Mouse (Mus musculus) cerebellum, adult 11-12 months (tissue): ENCODE measurements at regions not wholly inside any gene's neighbourhood (a gene's known extent, or its start where the extent isn't known, plus 50 kb on each side); places are given as distances from the start of the nearest gene placed in this dataset.

Source experiments
- DNase-seq: peaks from one replicate; pipeline ENCODE4 v3.0.0; 2022

DNA sequence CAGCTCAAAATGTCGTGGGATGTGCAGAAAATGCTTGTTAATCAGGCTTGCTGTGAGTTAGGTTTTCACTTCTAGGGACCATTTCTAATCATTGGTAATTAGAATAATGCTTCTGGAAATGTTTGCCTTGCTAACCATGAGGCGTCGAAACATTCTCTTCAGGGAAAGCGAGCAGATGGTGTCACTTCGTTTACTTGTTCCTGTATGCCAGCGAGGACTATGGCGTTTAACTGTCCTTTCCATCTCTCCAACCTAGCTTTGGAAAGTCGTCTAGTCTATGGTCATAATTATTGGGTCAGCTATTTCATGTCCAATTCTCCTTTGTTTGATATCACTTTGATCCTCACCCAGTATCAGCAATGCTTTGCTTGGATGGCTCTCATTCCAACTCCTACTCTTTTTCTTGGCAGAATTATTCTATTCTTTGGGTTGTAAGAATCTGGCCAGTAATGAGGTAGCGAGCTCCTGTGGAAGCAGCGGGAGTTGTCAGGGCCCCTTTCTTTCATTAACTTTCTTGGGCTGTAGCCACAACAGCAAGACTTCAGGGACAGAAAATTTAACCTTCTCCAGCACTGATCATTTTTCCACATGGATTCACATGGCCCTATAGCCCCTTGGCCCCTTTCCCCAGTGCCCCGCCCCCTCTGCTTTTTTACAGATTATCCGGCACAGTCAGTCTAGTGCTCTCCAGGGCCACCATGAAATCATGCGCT is 374.0 kb upstream of the Plscr5 start:
- no peak for DNase-seq

DNA sequence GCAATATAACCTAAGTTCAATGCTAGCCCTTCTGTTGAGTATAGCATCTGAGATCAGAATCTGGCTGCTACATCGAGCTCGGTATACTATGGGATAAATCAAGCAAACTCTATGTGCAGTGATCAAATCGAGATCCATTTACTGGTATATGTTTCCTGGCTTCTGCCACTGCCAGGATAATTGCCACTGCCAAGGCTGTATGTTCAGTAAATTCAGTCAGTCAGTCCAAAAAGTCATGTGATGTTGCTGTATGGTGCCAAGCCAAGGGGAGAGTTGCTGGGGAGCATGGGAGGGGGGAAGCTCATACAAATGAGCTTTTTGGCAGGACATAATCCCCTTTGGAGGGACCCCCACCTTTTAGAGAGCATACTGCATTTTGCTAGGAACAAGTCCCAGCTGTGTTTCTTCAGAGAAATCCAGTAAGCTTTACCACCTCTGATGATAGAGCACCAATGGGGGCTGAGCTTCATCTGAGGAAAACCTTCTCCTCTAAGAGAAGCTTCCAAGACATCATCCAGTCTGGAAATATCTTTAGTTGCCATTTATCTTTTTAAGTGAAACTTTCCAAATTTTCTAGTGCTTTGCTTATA is 389.3 kb upstream of the Plscr5 start:
- DNase-seq, result peak; percentile 29

DNA sequence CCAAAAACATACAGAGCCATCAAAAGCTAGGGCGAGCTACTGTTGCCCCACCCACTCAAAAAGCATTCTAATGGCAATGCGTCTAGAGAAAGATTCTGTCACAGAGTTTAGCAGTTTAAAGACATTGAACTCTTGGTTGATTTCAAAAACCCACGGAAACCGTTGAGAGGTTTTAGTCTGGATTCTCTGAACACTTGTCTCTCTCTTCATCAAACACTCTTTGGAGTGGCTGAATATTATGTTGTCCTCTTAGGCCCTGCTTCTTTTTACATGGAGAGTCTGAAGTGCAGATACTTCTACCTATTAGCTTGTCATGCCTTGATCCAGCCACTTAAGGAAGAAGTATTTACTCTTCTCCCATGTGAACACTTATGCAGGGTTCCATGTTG is 393.9 kb upstream of the Plscr5 start:
- no peak for DNase-seq

DNA sequence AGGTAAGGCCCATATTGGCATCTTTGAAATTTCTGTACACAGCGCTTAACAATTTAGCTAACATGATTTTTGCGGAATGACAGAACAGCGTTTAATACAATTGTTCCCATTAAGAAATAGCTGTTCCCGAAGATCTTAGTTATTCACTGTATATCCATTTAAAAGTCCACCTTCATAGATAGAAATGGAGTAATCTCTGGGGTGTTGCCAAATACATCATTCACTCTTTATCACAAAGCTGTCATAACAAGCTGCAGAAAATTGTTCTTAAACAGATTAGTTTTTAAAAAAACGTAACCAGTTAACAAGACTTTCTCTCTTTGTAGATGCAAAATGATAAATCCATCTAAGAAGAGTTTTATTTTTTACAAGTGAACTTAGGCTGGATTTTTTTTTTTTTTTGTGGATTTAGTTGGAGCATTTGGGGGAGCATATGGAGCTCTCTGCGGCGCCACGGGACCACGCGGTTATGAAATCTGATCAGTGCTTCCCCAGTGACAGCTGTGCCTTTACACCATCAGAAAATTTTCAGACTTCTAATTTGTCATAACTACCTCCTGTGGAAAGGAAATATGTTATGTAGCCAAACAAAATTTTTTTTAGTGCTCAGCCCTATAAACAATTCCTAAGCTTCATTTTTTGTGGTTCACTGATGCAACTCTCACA is 394.4 kb upstream of the Plscr5 start:
- DNase-seq, result peak; percentile 90

DNA sequence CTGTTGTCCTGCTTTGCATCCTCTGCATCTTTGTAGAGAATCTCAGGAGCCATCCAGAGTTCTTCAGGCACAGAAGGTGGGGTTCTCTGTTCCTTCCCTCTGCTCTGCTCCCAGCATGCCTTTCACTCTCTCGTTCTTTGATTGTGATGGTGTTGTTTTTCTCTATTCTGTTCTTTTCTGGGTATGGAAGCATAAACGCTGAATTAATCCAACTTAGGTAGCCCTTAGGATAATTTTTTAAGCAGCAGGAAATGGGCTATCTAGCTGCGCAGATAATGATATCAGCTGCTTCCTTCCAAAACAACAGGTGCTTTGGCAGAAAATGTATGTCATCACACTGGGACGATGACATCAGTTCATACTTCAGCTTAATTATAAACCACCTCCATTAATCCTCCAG is 395.8 kb upstream of the Plscr5 start:
- peak; percentile 77 for DNase-seq

DNA sequence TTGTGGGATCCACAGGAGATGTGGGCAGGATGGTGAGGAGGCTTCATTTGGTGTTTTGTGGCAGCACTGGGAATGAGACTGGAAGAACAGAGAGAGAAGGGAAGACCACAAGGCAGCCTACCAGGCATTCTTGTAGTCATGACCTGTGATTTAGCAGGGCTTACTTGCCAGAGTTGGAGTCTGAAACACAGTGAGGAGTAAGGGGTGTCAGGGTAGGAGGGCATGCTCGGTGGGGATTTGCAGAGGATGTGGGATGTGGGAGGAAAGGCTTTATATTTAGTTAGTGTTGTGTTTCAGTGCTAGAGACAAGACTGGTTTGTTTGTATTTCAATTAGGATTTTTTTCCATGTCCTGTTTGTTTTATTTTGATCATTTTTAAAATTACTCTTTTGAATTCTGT is 387.3 kb upstream of the Zic1 start:
- DNase-seq, result no peak

DNA sequence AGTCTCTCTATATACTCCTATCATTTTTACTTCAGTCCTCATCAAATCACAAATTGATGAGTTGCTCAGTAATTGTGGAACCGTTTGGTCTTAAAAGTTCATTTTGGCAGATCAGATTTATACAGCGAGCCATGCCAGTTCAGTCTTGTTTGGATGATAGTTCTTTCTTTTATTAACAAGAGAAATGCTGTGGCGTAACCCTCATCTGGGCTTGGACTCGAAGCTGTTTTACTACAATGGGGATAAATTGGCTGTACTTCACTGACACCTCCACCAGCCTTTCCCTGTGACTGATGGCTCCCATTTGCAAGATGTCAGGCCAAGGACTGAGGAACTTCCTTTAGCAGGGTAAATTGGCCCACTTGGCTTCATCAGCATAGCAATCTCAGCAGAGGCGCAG is 345.5 kb upstream of the Zic1 start:
- no peak for DNase-seq

DNA sequence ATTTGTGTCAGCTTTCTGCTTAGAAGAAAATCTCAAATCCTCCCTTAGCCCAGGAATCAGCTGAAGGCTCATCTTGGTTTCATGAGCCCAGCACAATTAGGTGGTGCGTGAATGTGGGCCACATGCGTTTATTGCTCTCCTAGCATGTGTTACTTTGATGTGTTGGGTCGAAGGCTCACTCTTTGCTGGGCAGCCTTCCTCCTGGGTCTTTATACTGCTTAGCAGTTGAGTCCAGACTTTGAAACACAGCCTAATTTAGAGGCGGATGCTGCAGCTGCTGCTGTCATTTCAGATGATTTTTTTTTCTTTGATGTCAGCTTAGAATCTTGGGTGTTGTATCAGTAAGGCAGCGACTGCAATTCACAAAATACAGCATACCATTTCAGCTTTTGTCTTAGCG is 315.2 kb upstream of the Zic1 start:
- DNase-seq, result no peak

DNA sequence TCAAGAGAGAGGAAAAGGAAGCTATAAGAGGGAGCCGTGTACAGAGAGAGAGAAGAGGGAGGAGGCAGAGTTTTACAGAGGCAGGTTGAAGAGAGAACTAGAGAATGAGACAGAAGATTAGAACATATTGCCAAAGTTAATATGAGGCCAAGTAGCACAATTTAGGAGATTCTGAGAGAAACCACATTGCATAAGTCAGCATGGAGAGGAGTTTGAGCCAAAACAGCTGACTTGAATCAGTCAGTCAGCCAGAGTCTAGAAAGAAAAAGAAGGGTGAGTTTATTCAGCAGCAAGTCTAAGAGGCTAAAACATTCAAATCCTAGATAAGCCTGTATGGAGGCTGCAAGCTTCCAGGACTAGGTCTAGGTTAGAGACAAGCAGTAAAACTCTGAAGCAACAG is 301.1 kb upstream of the Zic1 start:
- DNase-seq, result no peak

DNA sequence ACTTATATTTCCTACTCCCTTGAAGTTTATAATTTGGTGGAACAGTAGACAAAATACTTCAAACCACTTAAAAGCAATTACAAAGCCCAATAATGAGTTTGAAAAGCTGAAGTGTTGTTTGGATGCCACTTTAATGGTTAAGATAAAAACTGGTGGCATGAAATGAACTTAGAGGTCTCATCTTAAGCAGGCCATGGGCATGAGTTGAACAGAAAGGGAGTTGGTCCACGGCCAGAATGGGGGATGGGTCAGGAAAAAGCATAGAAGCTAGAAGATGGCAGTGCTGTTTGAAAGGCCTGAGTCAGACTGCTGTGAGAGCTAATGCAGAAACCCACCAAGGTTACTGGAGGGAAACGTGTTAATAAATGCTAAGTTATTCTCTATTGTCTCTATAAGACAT is 294.5 kb upstream of the Zic1 start:
- no peak for DNase-seq

DNA sequence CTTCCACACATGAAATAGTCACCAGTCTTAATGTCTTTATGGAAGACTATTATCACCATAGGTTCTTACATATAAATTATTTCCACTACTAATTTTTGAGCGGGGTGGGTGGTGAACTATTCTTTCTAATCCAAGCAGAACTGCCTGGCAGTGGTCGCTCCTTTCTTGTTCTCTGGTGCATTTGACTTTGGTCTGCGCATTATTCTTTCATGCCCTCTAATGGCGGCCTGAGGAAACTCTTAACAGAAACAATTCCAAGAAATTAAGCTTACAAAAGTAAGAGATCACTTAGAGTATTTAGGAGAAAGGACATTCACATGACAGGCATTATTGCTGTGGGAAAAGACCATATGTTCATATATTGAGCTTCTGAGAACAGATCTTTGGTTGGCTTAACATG is 288.5 kb upstream of the Zic1 start:
- DNase-seq, result no peak

DNA sequence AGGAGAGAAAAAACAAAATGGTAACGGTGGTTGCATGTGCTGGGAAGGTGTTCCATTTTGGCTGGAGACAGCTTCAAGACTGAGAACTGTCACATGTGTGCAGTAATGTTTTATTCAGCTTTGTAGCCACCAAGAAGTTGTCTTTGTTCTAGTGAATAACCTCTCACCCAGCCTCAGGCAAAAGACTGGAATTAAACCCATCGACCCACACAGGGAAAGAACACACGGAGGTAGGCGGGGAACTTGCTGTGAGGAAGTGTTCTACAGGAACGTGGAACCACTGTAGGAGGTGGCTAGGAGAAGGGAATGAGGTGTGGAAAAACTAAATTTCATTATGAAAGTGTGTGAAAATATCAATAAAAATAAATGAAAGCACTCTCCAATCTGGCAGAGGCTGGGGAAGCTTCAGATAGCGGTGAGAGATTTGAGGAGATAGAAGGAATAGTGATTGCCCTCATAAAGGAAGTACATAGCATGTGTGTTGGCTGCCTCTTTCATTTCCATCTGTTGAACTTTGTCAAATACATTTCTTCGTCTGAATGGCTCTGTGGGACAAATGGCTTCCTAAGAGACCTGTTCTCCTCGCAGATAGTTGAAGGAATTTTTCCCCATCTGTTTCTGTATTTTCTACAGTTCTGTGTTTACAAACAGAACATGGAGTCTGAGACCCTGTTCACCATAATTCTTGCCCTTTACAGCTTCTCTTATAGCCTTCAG is 286.9 kb upstream of the Zic1 start:
- DNase-seq, result no peak

DNA sequence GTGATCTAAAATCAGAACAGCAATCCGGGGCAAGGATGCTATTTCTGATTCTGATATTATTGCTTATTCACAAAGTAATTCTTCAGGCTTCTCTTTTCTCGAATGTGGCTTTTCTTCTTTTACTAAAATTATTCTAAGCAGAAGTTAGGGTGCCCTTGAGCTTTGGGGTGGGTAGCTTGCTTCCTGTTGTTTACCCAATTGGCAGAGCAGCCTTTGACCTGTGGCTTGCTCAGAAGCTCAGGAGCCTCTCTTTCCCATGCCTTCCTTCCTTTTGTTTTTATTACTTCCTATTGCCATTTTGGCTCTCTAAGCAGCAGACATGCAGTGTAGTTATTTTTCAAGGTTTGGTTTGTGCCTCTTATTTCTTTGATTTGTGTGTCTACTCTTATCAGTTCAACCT is 244.8 kb upstream of the Zic1 start:
- DNase-seq, result no peak

DNA sequence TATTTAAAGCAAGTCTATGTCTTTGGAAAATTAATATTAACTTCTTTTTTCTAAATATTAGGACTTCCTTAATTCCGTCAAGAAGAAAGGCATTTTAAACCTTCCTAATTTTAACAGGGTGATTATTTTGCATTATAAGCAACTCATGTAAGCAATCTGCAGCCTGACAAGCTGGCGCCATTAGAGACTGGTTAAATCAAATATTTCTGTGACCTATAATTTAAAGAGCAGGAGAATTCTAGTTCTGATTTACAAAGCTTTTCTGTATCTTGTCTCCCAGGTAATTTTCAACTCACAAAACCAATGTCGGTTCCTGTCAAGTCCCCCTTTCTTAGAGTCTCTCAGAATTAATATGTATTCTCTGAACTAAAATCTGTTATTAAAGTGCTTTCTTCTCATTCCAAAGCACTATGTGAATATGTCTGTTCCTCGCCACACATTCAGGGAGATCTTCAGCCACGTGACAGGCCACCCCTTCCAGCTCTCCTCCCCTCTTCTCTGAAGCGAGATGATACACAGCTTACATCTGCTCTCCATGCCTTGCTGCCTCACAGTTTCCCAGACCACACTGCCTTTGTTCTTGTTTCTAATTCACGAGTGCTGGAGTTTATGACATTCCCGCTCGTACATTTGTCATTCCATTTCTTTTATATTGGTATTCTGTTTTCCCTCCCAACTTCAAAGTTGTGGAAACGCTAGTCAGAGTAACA is 244.0 kb upstream of the Zic1 start:
- DNase-seq, result peak; percentile 10

DNA sequence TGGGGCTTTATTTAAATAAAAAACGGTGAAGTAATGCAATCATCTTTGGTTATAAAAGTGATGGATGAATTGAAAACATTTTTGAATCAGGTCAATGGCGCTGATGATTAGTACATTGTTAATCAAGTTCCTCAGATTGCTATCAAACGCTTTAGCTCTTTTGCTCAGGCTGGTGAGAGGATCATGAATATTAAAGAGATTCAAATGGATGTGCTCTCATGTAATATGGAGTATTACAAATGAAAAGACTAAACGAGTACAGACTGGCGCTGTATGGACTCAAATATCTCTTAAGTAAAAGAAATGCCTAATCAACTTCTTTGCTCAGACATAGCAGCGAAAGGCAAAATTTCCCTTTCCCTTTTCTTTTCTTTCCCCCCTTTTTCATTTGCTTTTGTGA is 236.1 kb upstream of the Zic1 start:
- no peak for DNase-seq

DNA sequence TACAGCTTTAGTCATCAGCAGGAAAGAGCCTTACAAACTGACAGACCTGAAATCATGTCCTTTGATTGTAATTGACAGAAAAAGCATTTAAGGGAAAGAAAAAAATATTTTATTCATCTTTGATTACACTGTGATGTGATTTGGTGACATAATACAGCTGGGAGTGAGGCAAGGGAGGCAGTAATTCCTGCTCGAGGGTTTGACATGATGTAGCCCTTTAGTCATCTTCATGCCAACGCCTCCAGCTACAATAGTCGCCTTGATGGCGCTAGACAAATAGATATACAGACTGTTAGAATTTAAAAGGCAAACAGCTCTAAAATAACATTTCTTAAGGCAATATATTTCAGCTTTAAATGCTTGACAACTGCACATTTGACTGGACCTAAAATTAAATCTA is 226.3 kb upstream of the Zic1 start:
- DNase-seq, result no peak

DNA sequence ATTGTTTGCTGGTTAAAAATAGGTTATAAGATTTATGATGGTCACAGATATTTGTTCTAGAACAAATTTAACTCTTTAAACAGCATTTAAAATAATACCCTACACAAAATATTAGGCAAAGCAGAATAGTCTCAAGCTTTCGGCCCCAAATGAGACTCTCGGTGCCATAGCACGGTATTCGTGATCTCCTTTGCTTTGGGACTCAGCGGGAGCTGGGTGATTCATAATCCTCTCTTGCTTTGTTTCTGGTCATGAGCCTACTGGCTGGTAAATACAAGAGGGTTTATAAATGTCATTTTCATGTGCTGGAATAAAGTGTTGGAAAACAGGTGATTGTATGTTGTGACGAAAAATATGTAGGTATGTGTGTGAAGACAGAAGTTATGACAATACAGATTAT is 223.1 kb upstream of the Zic1 start:
- no peak for DNase-seq

DNA sequence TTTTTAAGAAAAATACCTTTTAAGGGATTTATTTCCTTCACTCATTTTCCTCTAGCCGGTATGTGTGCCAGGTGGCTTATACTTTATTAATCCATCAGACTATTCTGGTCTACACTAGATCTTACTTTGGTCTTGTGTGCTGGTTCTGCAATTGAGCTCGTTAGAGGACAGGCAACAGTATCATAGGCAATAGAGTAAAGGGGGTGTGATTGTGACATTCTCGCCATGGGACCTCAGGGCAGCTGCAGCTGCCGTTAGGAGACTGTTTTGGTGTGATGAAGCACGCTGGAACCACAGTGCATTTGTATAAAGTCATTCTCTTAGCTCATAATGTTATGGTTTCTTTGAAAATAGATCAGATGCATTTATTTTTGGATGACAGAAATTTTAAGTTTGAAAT is 222.3 kb upstream of the Zic1 start:
- no peak for DNase-seq

DNA sequence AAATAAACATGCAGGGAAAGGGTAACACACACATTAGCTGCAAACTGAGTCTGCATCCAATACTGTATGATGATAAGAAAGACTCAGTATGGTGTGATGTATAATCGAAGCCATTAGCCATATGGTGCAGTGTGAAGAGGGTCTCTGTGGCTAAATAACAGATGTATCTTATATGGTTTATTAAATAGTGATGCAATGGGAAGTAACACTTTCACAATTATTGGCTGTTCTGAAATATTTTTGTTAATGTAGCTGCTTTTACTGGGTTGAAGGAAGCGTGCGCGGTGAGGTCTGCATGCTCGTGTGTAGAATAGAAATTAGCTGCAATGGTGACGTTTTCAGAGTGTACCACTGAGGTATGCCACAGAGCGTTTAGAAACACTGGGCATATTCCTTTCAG is 221.7 kb upstream of the Zic1 start:
- no peak for DNase-seq

DNA sequence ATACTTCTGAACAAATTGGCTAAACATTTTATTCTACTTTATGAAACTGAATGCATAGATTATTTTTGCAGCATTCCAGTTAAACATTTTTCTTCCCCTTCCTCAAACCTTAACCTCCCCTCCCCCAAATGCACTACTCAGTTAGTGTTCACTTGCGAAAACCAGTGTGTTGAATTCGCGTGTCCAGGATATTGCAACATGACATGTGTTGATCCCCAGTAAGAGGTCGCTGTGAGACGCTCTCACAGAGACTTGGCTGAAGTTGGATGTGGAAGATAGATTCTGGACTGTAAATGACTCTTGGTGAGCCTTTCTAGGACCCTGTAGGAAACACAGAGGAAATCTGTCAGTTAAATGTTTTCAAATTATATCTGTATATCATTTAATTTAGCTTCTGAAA is 221.0 kb upstream of the Zic1 start:
- DNase-seq, result no peak

DNA sequence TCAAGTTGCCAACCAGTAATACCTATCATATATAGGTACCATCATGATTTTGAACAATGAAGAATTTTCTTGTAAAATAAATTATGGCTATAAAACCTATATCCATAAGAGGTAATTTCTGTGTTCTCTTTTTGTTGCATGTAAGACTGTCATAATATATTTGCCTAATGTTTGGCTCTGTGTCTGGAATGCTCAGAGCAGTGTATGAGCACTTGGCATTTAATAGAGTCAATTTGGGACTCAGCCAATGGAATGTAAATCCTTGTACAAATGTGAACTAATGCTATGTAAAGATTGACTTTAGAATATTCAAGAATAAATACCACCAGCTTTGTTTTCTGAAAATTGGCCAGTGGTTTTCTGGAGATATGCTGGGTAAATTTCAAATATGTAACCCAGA is 208.5 kb upstream of the Zic1 start:
- no peak for DNase-seq

DNA sequence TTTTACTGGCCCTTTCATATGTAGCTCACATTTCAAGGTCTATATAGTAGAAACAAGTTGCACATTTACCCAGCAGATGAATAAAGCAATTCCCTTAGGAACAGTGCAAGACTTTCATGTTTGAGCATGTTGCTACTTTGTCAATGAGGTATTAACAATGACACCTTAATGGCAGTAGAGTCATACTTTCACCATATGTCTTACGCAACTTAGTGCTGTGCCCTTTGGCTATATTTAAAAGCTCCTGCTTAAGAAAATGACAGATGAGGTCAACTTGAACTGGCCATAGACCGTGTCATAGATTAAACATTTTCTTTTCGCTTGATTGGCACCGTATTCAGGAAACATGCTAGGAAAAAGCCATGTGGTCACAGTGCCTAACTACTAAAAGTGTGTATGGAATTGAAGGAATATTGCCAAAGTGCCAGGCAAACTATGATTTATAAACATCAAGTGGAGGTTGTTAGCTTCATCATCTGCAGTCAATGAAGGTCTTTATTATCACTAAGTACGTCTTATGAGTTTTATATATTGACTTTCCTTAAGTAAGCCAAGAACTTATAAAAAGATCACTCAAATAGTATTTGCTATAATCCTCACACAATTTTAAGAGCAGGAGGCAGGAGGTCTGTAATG is 200.5 kb upstream of the Zic1 start:
- DNase-seq, result no peak

DNA sequence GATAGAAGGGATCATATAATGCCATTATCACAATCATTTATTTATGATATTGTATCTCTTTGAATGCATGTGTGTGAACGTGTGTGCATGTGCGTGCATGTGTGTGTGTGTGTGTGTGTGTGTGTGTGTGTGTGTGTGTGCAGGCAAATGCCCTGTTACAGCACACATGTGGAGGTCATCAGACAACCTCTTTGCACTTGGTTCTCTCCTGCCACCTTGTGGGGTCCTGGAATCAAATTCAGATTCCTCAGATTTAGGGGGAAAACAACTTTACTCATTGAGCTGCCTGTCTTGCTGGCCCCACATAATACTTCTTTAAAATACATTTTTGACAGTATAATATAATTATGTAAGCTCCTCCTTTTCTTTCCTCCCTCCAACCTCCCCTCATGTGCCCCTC is 195.7 kb upstream of the Zic1 start:
- DNase-seq, result no peak
